ENCODE assay signal across 28 mouse cellular contexts in genomic region chr13:36903447-36903846, GRCm38 (mm10).
DNase-seq lines count a peak whose midpoint lies in the region; ATAC-seq lines count a peak whose summit lies in the region.
"Had no signal": no experiment of that assay in that cellular context is flagged by ENCODE, and none has a peak within 500 bp of the region (broad histone marks: within the 10 kb centered on the region; RNA-seq: fewer than 3 reads in every experiment).

No protein-coding gene starts in this region.

- H3K4me1 ChIP-seq in forebrain, embryonic 15.5 days, result peaks cover 5% of the 10 kb centered on the region
- H3K4me1 ChIP-seq in forebrain, embryonic 12.5 days, result peaks cover 3% of the 10 kb centered on the region; the same call in 1 of the 2 replicates
- peaks cover 9% of the 10 kb centered on the region; the same call in 1 of the 2 replicates for H3K4me1 ChIP-seq in midbrain, embryonic 14.5 days (ENCODE audit: control insufficient read depth, insufficient read depth, low read length)
- H3K4me1 ChIP-seq in midbrain, embryonic 15.5 days, result no peaks in the 10 kb centered on the region
- H3K4me1 ChIP-seq: embryonic facial prominence, embryonic 12.5 days; embryonic facial prominence, embryonic 15.5 days had no signal

- peak; percentile 38; the same call in 1 of the 2 replicates for ATAC-seq in forebrain, embryonic 15.5 days (replicated peaks)
- ATAC-seq in forebrain, embryonic 12.5 days (ENCODE audit: low FRiP score), result no peak
- no peak for ATAC-seq in midbrain, embryonic 14.5 days (ENCODE audit: low FRiP score, low TSS enrichment)
- ATAC-seq in midbrain, embryonic 15.5 days (replicated peaks), result no peak
- ATAC-seq in CD4-positive, CD25-positive, alpha-beta regulatory T cell, adult 4 months, result peak; percentile 53
- ATAC-seq: hindbrain, postnatal 0 days; inflammation-experienced regulatory T-cells, adult 6 months; intestine, embryonic 16.5 days; Patski had no signal

- DNase-seq in midbrain, embryonic 14.5 days, result no peak
- no peak for DNase-seq in c-Kit-positive CD71-positive TER-119-positive erythroid progenitor cells, embryonic 14.5 days (ENCODE audit: low spot score)
- DNase-seq: adrenal gland, postnatal 10 days; adrenal gland, postnatal 36 days; cerebellum, adult 11 months; cerebellum, adult 2 months; cerebellum, adult 9-11 months; cerebellum, postnatal 25 days; gastrocnemius, postnatal 10 days; heart, adult 18-20 months; heart, postnatal 14 days; heart, postnatal 4 days; kidney, adult 18-20 months had no signal

- H3K36me3 ChIP-seq in forebrain, embryonic 15.5 days, result no peaks in the 10 kb centered on the region
- no peaks in the 10 kb centered on the region for H3K36me3 ChIP-seq in forebrain, embryonic 12.5 days (replicated peaks)
- no peaks in the 10 kb centered on the region for H3K36me3 ChIP-seq in midbrain, embryonic 14.5 days (ENCODE audit: control insufficient read depth, insufficient read depth, low read length)
- no peaks in the 10 kb centered on the region for H3K36me3 ChIP-seq in midbrain, embryonic 15.5 days (replicated peaks)
- H3K36me3 ChIP-seq: embryonic facial prominence, embryonic 12.5 days; embryonic facial prominence, embryonic 15.5 days; G1E; heart, embryonic 10.5 days; heart, embryonic 13.5 days had no signal

- no peak overlapping the region for H3K9ac ChIP-seq in forebrain, embryonic 15.5 days (replicated peaks)
- no peak overlapping the region for H3K9ac ChIP-seq in forebrain, embryonic 12.5 days
- H3K9ac ChIP-seq in midbrain, embryonic 14.5 days (replicated peaks; ENCODE audit: low read length), result no peak overlapping the region
- H3K9ac ChIP-seq in midbrain, embryonic 15.5 days, result no peak overlapping the region
- H3K9ac ChIP-seq: embryonic facial prominence, embryonic 12.5 days; embryonic facial prominence, embryonic 15.5 days; forebrain, embryonic 13.5 days; heart, embryonic 13.5 days; hindbrain, embryonic 14.5 days had no signal

- no peak overlapping the region for H3K27ac ChIP-seq in forebrain, embryonic 15.5 days (replicated peaks)
- no peak overlapping the region for H3K27ac ChIP-seq in forebrain, embryonic 12.5 days
- H3K27ac ChIP-seq in midbrain, embryonic 14.5 days (replicated peaks; ENCODE audit: low read depth, low read length), result 0 out of 2 replicates have a peak overlapping the region, but pooled peaks have one; percentile 8
- H3K27ac ChIP-seq in midbrain, embryonic 15.5 days, result no peak overlapping the region
- H3K27ac ChIP-seq: embryonic facial prominence, embryonic 12.5 days; embryonic facial prominence, embryonic 15.5 days; forebrain, embryonic 13.5 days; heart, embryonic 10.5 days; heart, embryonic 13.5 days; hindbrain, embryonic 14.5 days; hindbrain, postnatal 0 days had no signal

- no peaks in the 10 kb centered on the region for H3K27me3 ChIP-seq in forebrain, embryonic 15.5 days
- no peaks in the 10 kb centered on the region for H3K27me3 ChIP-seq in forebrain, embryonic 12.5 days
- H3K27me3 ChIP-seq in midbrain, embryonic 14.5 days (ENCODE audit: control insufficient read depth, insufficient read depth, low read length), result no peaks in the 10 kb centered on the region
- no peaks in the 10 kb centered on the region for H3K27me3 ChIP-seq in midbrain, embryonic 15.5 days (replicated peaks)
- H3K27me3 ChIP-seq: embryonic facial prominence, embryonic 12.5 days; embryonic facial prominence, embryonic 15.5 days; forebrain, embryonic 13.5 days; heart, embryonic 13.5 days had no signal

- H3K4me3 ChIP-seq in forebrain, embryonic 15.5 days, result no peak overlapping the region
- no peak overlapping the region for H3K4me3 ChIP-seq in forebrain, embryonic 12.5 days (replicated peaks)
- H3K4me3 ChIP-seq in midbrain, embryonic 14.5 days (replicated peaks; ENCODE audit: low read depth, low read length), result no peak overlapping the region
- no peak overlapping the region for H3K4me3 ChIP-seq in midbrain, embryonic 15.5 days
- H3K4me3 ChIP-seq: embryonic facial prominence, embryonic 12.5 days; embryonic facial prominence, embryonic 15.5 days; forebrain, embryonic 13.5 days; heart, embryonic 10.5 days; heart, embryonic 13.5 days had no signal

- WGBS in forebrain, embryonic 15.5 days, result 30% methylated on average over 1 of the region's 1 CpGs
- WGBS in forebrain, embryonic 12.5 days, result 42% methylated on average over 1 of the region's 1 CpGs
- 39% methylated on average over 1 of the region's 1 CpGs for WGBS in midbrain, embryonic 14.5 days
- 35% methylated on average over 1 of the region's 1 CpGs for WGBS in midbrain, embryonic 15.5 days

- no peak overlapping the region for H3K4me2 ChIP-seq in forebrain, embryonic 15.5 days (replicated peaks)
- no peak overlapping the region for H3K4me2 ChIP-seq in forebrain, embryonic 12.5 days
- H3K4me2 ChIP-seq in midbrain, embryonic 14.5 days (ENCODE audit: low read length), result no peak overlapping the region
- no peak overlapping the region for H3K4me2 ChIP-seq in midbrain, embryonic 15.5 days
- H3K4me2 ChIP-seq: embryonic facial prominence, embryonic 12.5 days; embryonic facial prominence, embryonic 15.5 days; forebrain, embryonic 13.5 days; heart, embryonic 13.5 days; hindbrain, embryonic 14.5 days had no signal

- H3K9me3 ChIP-seq in forebrain, embryonic 15.5 days, result no peaks in the 10 kb centered on the region
- H3K9me3 ChIP-seq in forebrain, embryonic 12.5 days, result no peaks in the 10 kb centered on the region
- no peaks in the 10 kb centered on the region for H3K9me3 ChIP-seq in midbrain, embryonic 14.5 days (ENCODE audit: control insufficient read depth, low read length)
- no peaks in the 10 kb centered on the region for H3K9me3 ChIP-seq in midbrain, embryonic 15.5 days
- H3K9me3 ChIP-seq: embryonic facial prominence, embryonic 12.5 days; embryonic facial prominence, embryonic 15.5 days; forebrain, embryonic 13.5 days; G1E; heart, embryonic 10.5 days; heart, embryonic 13.5 days had no signal

Comparison
In these comparisons a context has a peak if more than half of its experiments do, and no peak if none do; other contexts are left out.
1. ATAC-seq: peak in forebrain, embryonic 15.5 days (single experiment) and CD4-positive, CD25-positive, alpha-beta regulatory T cell, adult 4 months (single experiment); none in forebrain, embryonic 12.5 days (single experiment), midbrain, embryonic 14.5 days (single experiment) and midbrain, embryonic 15.5 days (single experiment).